In the genomic region with DNA sequence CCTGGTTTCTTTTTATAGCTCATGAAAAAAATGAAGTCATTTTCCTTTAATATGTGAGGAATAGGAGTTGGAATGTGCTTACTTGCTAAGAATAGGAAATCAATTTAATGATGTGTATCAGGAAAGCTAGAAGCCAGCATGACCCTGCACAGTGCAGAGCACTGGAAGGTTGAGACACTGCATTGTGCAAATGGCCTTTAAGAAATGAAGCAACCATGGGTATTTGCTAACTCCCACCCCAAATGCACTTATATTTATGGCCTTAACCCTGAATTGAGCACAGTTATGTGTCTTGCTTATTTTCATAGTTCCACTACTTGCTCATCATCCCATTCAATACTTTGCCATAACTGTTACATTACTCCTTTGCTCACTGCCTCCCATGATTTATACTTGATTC, we compare ENCODE assay signal across 17 mouse cellular contexts.
DNase-seq lines count a peak whose midpoint lies in the region; ATAC-seq and TF ChIP-seq lines count a peak whose summit lies in the region.
"Had no signal": no experiment of that assay in that cellular context is flagged by ENCODE, and none has a peak within 500 bp of the region (broad histone marks: within the 10 kb centered on the region; RNA-seq: fewer than 3 reads in every experiment).

No protein-coding gene starts in this region.

- no peak overlapping the region for H3K9ac ChIP-seq in hindbrain, embryonic 12.5 days
- no peak overlapping the region for H3K9ac ChIP-seq in midbrain, embryonic 12.5 days (replicated peaks)
- no peak overlapping the region for H3K9ac ChIP-seq in midbrain, postnatal 0 days (replicated peaks; ENCODE audit: low read length, poor library complexity, severe bottlenecking)
- H3K9ac ChIP-seq in forebrain, embryonic 13.5 days = no peak overlapping the region
- H3K9ac ChIP-seq in midbrain, embryonic 16.5 days (ENCODE audit: low read depth, low read length) = no peak overlapping the region
- H3K9ac ChIP-seq in kidney, embryonic 16.5 days (replicated peaks; ENCODE audit: low read length) = no peak overlapping the region
- H3K9ac ChIP-seq: limb, embryonic 13.5 days; liver, embryonic 14.5 days had no signal

- H3K9me3 ChIP-seq in hindbrain, embryonic 12.5 days (replicated peaks) = no peaks in the 10 kb centered on the region
- 0 out of 2 replicates have a peak, but pooled peaks cover 4% of the 10 kb centered on the region for H3K9me3 ChIP-seq in hindbrain, embryonic 10.5 days
- peaks cover 3% of the 10 kb centered on the region; the same call in 1 of the 2 replicates for H3K9me3 ChIP-seq in midbrain, embryonic 12.5 days
- no peaks in the 10 kb centered on the region for H3K9me3 ChIP-seq in midbrain, postnatal 0 days (ENCODE audit: low read length)
- H3K9me3 ChIP-seq in forebrain, embryonic 13.5 days (replicated peaks) = no peaks in the 10 kb centered on the region
- H3K9me3 ChIP-seq in midbrain, embryonic 16.5 days (replicated peaks; ENCODE audit: control insufficient read depth, low read length, poor library complexity, severe bottlenecking) = no peaks in the 10 kb centered on the region
- no peaks in the 10 kb centered on the region for H3K9me3 ChIP-seq in kidney, embryonic 16.5 days (ENCODE audit: low read length)
- H3K9me3 ChIP-seq: limb, embryonic 13.5 days had no signal

- no peak overlapping the region for H3K4me2 ChIP-seq in hindbrain, embryonic 12.5 days (replicated peaks)
- H3K4me2 ChIP-seq in midbrain, embryonic 12.5 days (replicated peaks) = no peak overlapping the region
- no peak overlapping the region for H3K4me2 ChIP-seq in midbrain, postnatal 0 days (ENCODE audit: low read depth, low read length, poor library complexity, severe bottlenecking)
- no peak overlapping the region for H3K4me2 ChIP-seq in forebrain, embryonic 13.5 days
- H3K4me2 ChIP-seq in midbrain, embryonic 16.5 days (ENCODE audit: low read length) = no peak overlapping the region
- H3K4me2 ChIP-seq in kidney, embryonic 16.5 days (replicated peaks; ENCODE audit: low read depth, low read length) = no peak overlapping the region
- H3K4me2 ChIP-seq: limb, embryonic 13.5 days had no signal

- H3K4me1 ChIP-seq in hindbrain, embryonic 12.5 days = peaks cover 7% of the 10 kb centered on the region
- 0 out of 2 replicates have a peak, but pooled peaks cover 4% of the 10 kb centered on the region for H3K4me1 ChIP-seq in hindbrain, embryonic 10.5 days (replicated peaks)
- peaks cover 8% of the 10 kb centered on the region for H3K4me1 ChIP-seq in midbrain, embryonic 12.5 days
- H3K4me1 ChIP-seq in midbrain, postnatal 0 days (ENCODE audit: insufficient read depth, low read length) = no peaks in the 10 kb centered on the region
- peaks cover 31% of the 10 kb centered on the region for H3K4me1 ChIP-seq in forebrain, embryonic 13.5 days
- peaks cover 12% of the 10 kb centered on the region for H3K4me1 ChIP-seq in midbrain, embryonic 16.5 days (ENCODE audit: control insufficient read depth, insufficient read depth, low read length)
- no peaks in the 10 kb centered on the region for H3K4me1 ChIP-seq in kidney, embryonic 16.5 days (ENCODE audit: insufficient read depth, low read length)
- H3K4me1 ChIP-seq: limb, embryonic 13.5 days had no signal

- no peaks in the 10 kb centered on the region for H3K36me3 ChIP-seq in hindbrain, embryonic 12.5 days
- no peaks in the 10 kb centered on the region for H3K36me3 ChIP-seq in hindbrain, embryonic 10.5 days
- H3K36me3 ChIP-seq in midbrain, embryonic 12.5 days = no peaks in the 10 kb centered on the region
- no peaks in the 10 kb centered on the region for H3K36me3 ChIP-seq in midbrain, postnatal 0 days (ENCODE audit: insufficient read depth, low read length)
- H3K36me3 ChIP-seq in forebrain, embryonic 13.5 days (ENCODE audit: poor library complexity, severe bottlenecking) = no peaks in the 10 kb centered on the region
- no peaks in the 10 kb centered on the region for H3K36me3 ChIP-seq in midbrain, embryonic 16.5 days (ENCODE audit: control insufficient read depth, insufficient read depth, low read length)
- no peaks in the 10 kb centered on the region for H3K36me3 ChIP-seq in kidney, embryonic 16.5 days (ENCODE audit: insufficient read depth, low read length)

- no peaks in the 10 kb centered on the region for H3K27me3 ChIP-seq in hindbrain, embryonic 12.5 days
- no peaks in the 10 kb centered on the region for H3K27me3 ChIP-seq in hindbrain, embryonic 10.5 days (ENCODE audit: insufficient read depth, poor library complexity, severe bottlenecking)
- H3K27me3 ChIP-seq in midbrain, embryonic 12.5 days = no peaks in the 10 kb centered on the region
- H3K27me3 ChIP-seq in midbrain, postnatal 0 days (ENCODE audit: insufficient read depth, low read length) = no peaks in the 10 kb centered on the region
- H3K27me3 ChIP-seq in forebrain, embryonic 13.5 days = no peaks in the 10 kb centered on the region
- H3K27me3 ChIP-seq in midbrain, embryonic 16.5 days (ENCODE audit: control insufficient read depth, insufficient read depth, low read depth, low read length) = no peaks in the 10 kb centered on the region
- H3K27me3 ChIP-seq in kidney, embryonic 16.5 days (ENCODE audit: insufficient read depth, low read length) = no peaks in the 10 kb centered on the region
- H3K27me3 ChIP-seq: limb, embryonic 13.5 days had no signal

- DNase-seq in hindbrain, embryonic 10.5 days (ENCODE audit: low spot score) = no peak
- no peak for DNase-seq in midbrain, postnatal 0 days (ENCODE audit: low spot score)
- DNase-seq in embryo, embryonic 10 days (ENCODE audit: low spot score) = no peak
- DNase-seq: cerebellum, postnatal 10 days; gastrocnemius, postnatal 10 days; heart, adult 18-20 months; heart, postnatal 4 days; kidney, adult 18-20 months; kidney, postnatal 36 days; layer of hippocampus, adult 9-11 months had no signal

- ATAC-seq in hindbrain, embryonic 12.5 days (ENCODE audit: low FRiP score) = no peak
- no peak for ATAC-seq in midbrain, embryonic 12.5 days (ENCODE audit: low FRiP score, low read depth)
- no peak for ATAC-seq in midbrain, postnatal 0 days (ENCODE audit: low FRiP score)
- ATAC-seq in forebrain, embryonic 13.5 days = no peak
- ATAC-seq in midbrain, embryonic 16.5 days = no peak
- no peak for ATAC-seq in kidney, embryonic 16.5 days (ENCODE audit: low FRiP score, low TSS enrichment)

- peak overlapping the region; percentile 60 for H3K27ac ChIP-seq in hindbrain, embryonic 12.5 days
- no peak overlapping the region for H3K27ac ChIP-seq in hindbrain, embryonic 10.5 days
- H3K27ac ChIP-seq in midbrain, embryonic 12.5 days (replicated peaks) = peak overlapping the region; percentile 81
- H3K27ac ChIP-seq in midbrain, postnatal 0 days (ENCODE audit: low read depth, low read length) = no peak overlapping the region
- peak overlapping the region; percentile 94 for H3K27ac ChIP-seq in forebrain, embryonic 13.5 days
- H3K27ac ChIP-seq in midbrain, embryonic 16.5 days (ENCODE audit: low read length) = peak overlapping the region; percentile 61
- H3K27ac ChIP-seq in kidney, embryonic 16.5 days (ENCODE audit: low read length) = no peak overlapping the region
- H3K27ac ChIP-seq: limb, embryonic 13.5 days; liver, embryonic 14.5 days had no signal

- TF ChIP-seq CTCF in midbrain, postnatal 0 days (IDR thresholded peaks at IDR 0.05) = no peak

- no peak overlapping the region for H3K4me3 ChIP-seq in hindbrain, embryonic 12.5 days
- no peak overlapping the region for H3K4me3 ChIP-seq in hindbrain, embryonic 10.5 days
- no peak overlapping the region for H3K4me3 ChIP-seq in midbrain, embryonic 12.5 days
- no peak overlapping the region for H3K4me3 ChIP-seq in midbrain, postnatal 0 days (ENCODE audit: low read depth, low read length)
- H3K4me3 ChIP-seq in forebrain, embryonic 13.5 days = no peak overlapping the region
- H3K4me3 ChIP-seq in midbrain, embryonic 16.5 days (ENCODE audit: low read depth, low read length) = no peak overlapping the region
- no peak overlapping the region for H3K4me3 ChIP-seq in kidney, embryonic 16.5 days (ENCODE audit: low read length)
- H3K4me3 ChIP-seq: limb, embryonic 13.5 days had no signal

Comparison
In these comparisons a context has a peak if more than half of its experiments do, and no peak if none do; other contexts are left out.
1. H3K27ac ChIP-seq: peak in hindbrain, embryonic 12.5 days (single experiment), midbrain, embryonic 12.5 days (single experiment), forebrain, embryonic 13.5 days (single experiment) and midbrain, embryonic 16.5 days (single experiment); none in hindbrain, embryonic 10.5 days (single experiment), midbrain, postnatal 0 days (single experiment) and kidney, embryonic 16.5 days (single experiment).